Mouse (Mus musculus) erythroblast, adult 5-6 weeks (primary cell): ENCODE data around the gene Nbl1. TPM values are rescaled to one million over a fixed set of nuclear protein-coding genes. Genes with fewer than 3 reads are reported as not detected.
A peak's percentile ranks its signal among the peaks of the same experiment; 100 is the strongest.

Source experiments
- ATAC-seq: replicated peaks from 2 replicates; pipeline ENCODE4 v1.8.0; 2016; ENCODE audit warnings: moderate number of reproducible peaks, mild to moderate bottlenecking, moderate TSS enrichment, inconsistent platforms; ENCODE audit not compliant: poor library complexity, low FRiP score, severe bottlenecking
- total RNA-seq, 2 experiments: library from RNA; stranded (forward) in 1 of 2; stranded (reverse) in 1 of 2; fragments of 150-400 nt in 1 of 2; fragments of 200-764, 138-1000 nt in 1 of 2; gene quantifications; 2 replicates each; pipeline versions ENCODE4 v1.2.3 to v1.2.4; 2015 to 2017; ENCODE audit warnings: low replicate concordance in 2 of 2

The Nbl1 gene
- total RNA-seq, 2 experiments from 2014 or later = not detected

GRCm38 (mm10) chr4:139105453-139105852 is 12.7 kb upstream of the Nbl1 start:
- ATAC-seq = no peak

GRCm38 (mm10) chr4:139101546-139101945 is 8.8 kb upstream of the Nbl1 start:
- no peak for ATAC-seq

- no peak for ATAC-seq
These were observed 7.5 kb upstream of the Nbl1 start for GRCm38 (mm10) chr4:139100326-139100725.

DNA sequence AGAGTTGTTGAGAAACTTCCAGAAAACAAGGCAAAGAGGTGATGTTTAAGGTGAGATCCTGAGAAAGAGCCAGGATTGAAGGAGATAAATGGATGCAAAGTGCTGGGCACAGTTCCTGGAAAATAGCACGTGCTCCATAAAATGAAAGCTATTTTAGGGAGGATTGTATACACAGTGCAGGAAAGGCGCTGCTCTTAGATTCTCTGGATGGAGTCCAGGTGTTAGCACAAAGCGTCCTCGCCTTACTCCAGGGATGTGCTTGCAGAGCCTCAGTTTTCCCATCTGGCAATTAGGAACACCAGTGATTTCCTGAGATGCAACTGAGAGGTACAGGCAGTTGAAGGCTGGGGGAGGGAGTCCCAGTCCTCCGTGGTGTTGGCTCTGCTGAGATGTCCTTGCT is 3.4 kb upstream of the Nbl1 start:
- no peak for ATAC-seq

- no peak for ATAC-seq
These were observed 2.6 kb upstream of the Nbl1 start for GRCm38 (mm10) chr4:139095406-139095805.

GRCm38 (mm10) chr4:139093196-139093530 is 370 bp upstream of the Nbl1 start:
- no peak for ATAC-seq

GRCm38 (mm10) chr4:139091478-139092355 is 1.1 kb downstream of the Nbl1 start:
- ATAC-seq = no peak

- no peak for ATAC-seq
These were observed 1.7 kb downstream of the Nbl1 start for GRCm38 (mm10) chr4:139091066-139091465.

DNA sequence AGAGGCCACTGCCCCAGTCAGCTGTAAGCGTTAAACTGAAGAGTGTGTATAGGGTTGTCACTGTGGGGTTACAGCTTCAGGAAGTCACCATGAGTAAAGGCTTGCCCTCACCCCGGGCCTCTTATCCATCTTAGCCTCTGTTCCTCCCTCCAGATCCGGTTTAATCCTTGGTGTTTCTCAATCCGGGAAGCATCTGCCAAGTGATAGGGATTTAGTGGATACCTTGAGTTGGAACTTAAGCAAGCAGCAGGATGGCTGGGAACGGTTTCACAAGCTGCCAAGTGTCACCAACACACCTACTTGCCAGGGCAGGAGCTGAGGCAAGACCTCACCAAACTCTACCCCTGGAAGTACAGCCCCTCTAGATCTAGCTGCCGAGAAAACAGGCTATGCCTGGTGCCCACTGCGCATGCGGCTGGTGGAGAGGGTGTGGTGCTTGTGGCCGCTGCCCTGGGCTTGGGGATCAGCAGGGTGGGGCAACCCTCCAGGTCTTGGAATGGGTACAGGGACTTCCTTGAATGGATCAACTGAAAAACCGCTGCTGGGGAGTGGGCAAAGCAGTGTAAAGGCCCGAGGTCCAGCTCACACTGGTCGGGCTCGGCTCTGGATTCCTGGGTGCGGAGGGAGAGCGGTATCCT is 2.4 kb downstream of the Nbl1 start:
- ATAC-seq = no peak

- ATAC-seq = no peak
These were observed 3.7 kb downstream of the Nbl1 start for GRCm38 (mm10) chr4:139088982-139089671.

DNA sequence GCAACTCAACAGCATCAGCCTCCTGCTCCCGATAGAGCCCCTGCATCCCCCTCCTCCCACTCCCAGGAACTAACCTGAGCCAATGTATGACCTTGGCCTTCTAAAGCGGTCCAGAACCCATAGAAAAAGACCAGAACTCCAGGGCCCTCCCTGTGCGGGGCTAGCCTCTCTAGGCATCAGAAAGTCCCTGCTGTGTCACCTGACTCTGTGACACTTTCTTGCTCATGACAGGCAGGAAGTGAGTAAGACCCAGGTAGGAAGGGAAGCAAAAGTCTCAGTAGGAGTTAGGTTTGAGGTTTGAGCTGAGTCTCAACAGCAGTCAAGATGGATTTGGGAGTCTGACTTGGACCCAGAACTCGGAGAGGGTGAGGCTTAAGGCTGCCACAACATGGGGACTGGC is 5.8 kb downstream of the Nbl1 start:
- ATAC-seq = no peak

- peak; percentile 49; the same call in 1 of the 2 replicates for ATAC-seq
These were observed 6.8 kb downstream of the Nbl1 start for GRCm38 (mm10) chr4:139086037-139086436.

GRCm38 (mm10) chr4:139085337-139085736 is 7.5 kb downstream of the Nbl1 start:
- no peak for ATAC-seq

DNA sequence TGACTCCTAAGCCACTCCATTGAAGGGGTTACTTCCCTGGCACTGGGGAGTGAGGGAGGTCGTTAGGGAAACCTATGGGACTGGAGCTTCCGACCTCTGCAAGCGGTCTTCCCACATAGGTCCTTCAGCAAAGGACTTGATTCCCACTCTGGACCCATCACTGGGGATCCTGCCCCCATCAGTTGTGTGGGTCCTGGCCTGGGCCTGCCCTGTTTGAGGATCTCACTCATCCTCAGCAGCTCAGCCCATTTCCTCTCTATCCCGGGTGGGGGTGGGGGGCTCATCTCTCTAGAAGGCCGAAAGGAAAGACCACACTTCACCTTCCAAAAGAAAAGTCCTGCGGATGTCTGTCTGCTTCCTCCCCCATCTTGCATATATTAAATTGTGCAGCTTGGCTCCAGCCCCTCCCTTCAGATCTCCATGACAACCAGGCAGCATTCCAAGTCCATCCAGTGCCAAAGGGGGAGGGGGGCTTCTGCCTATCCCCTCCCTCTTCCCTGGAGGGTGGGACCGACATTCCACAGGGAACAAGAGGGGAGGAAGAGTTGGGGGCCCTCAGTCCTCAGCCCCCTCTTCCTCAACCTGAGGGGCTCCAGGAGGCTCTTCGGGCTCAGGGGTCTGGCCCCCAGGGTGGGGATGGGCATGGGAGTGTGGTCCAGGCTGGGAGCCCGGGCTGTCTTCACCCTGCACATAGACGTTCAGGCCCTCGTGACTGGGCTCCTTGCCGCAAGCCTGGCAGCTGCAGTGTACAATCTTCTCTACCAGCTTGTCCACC is 9.8 kb downstream of the Nbl1 start:
- ATAC-seq = no peak

DNA sequence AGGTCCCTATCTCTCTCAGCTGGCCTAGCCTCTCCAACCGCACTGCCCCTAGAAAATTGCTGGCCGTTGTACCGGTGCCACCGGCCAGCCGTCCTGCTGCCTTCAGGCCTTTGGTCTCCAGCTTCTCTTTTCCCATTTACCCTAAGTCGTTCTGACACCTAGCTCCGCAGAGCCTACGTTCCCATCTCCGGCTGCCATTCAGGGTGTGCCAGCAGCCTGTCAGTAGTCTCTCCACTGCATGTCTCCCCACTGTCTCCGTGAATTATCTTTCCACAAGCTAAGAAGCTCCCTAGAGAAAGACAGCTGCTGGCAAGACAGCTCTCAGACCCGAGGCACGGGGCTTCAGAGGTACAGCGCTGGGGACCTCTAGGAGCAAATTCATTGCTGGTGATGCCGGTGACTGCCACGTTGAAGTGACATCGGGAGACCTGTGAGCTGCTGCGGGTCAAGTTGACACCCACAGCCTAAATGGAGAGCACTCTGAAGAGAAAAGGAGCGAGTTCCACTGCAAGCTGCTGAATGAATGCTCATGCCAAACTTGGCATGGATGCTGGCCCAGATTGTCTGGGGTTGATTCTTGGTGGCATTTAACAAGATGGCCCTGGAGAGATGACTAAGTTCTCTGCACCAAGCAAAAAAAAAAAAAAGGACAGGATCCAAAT is 11.4 kb downstream of the Nbl1 start:
- no peak for ATAC-seq

DNA sequence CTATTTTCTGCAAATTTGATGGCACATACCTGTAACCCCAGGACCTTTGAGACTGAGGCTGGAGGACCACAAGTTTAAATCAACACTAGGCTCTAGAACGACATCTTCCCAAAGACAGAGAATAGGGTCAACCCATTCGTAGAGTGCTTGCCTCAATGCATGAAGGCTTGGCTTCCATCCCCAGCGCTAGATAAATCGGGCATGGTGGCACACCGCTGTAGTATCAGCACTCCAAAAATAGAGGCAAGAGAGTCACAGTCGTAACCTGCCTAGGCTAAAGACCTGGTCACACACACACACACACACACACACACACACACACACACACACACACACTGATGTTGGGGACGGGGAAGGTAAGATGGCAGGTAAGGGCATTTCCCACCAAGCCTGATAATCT is 12.5 kb downstream of the Nbl1 start:
- no peak for ATAC-seq

- no peak for ATAC-seq
These were observed 13.4 kb downstream of the Nbl1 start for GRCm38 (mm10) chr4:139079439-139079838.

- ATAC-seq = no peak
These were observed 14.1 kb downstream of the Nbl1 start for GRCm38 (mm10) chr4:139078726-139079125.

GRCm38 (mm10) chr4:139078313-139078712 is 14.5 kb downstream of the Nbl1 start:
- ATAC-seq = no peak

- no peak for ATAC-seq
These were observed 16.9 kb downstream of the Nbl1 start for GRCm38 (mm10) chr4:139075915-139076314.
